Mouse (Mus musculus) right cerebral cortex, adult 18-20 months (tissue): ENCODE data around the gene Pdlim4.

ENCODE experiments used
- DNase-seq: peaks from one replicate; pipeline ENCODE4 v3.0.0; 2022; ENCODE audit warnings: mixed read lengths

The Pdlim4 gene

DNA sequence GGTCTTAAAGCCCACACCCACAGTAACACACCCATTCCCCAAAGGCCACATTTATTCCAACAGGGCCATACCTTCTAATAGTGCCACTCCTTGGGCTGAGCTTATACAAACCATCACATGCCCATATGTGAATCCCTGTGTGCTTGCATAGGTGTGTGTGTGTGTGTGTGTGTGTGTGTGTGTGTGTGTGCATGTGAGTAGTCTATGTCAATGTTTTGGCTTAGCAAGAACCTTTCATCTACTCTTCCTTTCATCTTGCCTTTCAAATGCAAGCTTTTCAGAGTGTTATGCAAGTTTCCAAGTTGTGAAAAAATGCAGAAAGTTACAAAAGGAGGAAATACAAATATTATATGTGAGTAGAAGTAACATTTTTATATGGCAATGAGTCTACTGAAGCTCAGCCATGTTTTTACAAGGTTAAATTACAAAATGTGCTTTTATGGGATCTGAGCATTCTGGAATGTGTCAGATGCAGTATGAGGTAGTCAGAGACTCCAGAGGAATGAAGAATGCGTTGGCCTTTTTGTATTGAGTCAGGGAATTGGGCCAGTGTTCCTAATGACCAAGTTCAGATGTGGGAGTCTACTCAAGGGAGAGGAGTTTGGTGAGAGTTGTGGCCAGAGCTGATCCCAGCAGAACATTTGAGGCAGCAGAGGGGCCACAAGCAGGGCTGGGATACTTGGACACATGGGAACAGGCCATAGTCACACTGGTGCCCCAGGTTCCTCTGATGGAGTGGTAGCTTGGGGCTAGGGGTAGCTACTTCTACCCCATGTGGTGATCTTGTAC lies 21.5 kb upstream of the Pdlim4 start:
- DNase-seq: no peak

DNA sequence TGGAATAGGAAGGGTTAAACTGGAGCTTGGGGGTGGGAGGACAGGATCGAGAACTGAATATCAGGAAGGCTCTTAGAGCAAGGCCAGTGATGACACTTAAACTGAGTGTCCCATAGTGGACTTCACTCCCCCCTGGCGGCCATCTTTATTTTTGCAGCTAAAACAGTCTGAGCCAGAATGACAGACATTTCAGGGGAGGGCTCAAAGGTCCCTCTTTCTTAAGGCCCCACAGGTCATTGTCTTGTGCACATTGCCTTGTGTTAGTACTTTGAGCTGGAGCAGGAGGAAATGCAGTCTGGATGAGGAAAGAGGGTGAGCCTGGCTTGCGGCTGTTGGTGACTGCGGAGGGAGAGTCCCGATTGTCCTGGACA lies 20.1 kb upstream of the Pdlim4 start:
- DNase-seq: peak; percentile 51

DNA sequence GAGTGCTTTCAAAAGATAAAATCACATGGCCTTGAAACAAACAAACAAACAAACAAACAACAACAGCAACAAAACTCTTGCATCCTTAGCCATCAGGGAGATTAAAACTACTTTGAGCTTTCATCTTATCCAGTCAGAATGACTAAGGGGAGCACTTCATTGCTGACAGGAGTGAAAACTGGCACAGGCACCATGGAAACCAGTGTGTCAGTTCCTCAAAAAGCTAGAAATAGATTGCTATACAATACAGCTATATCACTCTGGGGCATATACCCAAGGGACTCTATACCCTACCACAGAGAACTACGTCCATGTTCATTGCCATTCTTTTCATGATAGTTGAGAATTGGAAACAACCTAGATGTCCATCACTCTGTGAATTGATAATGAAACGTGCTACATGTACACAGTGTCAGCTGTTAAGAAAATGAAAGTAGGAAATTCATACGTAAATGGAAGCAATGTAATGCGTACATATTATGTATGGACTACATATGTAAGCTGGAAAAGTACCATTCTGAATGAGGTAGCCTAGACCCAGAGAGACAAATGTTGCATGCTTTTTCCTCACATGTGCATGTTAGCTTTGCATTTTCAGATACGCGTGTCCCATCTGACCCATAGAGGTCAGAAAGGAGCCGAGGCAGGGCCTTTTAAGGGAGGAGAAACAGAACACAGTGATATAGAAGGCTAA lies 19.6 kb upstream of the Pdlim4 start:
- no peak for DNase-seq

DNA sequence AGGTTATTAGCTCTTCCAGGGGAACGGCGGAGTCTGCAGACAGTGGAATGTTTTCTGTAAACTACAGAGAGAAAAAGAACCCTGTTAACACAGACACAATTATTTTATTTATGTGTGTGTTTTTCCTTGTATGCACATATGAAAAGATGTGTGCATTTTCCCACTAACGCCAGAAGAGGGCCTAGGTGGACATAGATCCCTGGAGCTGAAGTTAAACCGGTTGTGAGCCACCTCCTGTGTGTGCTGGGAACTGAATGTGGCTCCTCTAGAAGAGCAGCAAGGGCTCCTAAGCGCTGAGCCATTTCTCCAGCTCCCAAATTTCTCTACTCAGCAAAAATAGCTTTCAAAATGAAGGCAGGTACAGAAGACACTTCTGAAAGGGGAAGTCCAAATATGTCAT lies 17.0 kb upstream of the Pdlim4 start:
- DNase-seq: no peak

DNA sequence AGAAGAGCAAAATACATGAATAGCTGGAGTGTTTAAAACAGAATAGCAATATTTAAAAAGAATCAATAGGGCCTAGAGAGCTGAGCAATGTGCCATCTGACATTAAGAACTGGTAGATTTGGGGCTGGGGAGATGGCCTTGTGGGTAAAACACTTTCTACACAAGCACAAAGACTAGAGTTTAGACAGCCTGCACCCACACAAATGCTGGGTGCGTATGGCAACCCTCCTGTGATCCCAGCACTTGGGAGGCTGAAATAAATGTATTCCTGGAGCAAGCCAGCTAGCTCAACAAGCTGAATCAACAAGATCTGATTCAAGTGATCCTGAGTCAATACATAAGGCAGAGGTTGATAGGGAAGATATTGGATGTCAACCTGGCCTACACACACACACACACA lies 16.2 kb upstream of the Pdlim4 start:
- DNase-seq: no peak

DNA sequence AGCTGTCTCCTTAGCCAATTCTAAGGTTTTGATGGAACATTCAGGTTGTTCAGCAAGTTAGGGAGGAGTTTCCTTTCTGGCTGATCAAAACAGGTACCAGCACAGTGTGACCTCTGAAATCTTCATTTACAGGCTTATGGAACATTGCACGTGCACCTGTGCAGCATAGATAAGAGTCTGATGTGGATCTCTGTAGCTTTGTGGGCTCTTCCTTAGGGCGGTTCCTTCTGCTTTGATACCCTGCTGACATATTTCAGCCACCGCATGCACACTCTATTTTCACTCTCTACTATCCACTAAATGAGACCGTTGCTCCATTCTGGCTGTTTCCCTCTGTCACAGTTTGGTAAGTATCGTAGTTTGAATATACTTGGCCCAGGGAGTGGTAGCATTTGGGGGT lies 13.9 kb upstream of the Pdlim4 start:
- no peak for DNase-seq

GRCm38 (mm10) chr11:54080435-54080834 lies 11.6 kb upstream of the Pdlim4 start:
- DNase-seq: no peak

DNA sequence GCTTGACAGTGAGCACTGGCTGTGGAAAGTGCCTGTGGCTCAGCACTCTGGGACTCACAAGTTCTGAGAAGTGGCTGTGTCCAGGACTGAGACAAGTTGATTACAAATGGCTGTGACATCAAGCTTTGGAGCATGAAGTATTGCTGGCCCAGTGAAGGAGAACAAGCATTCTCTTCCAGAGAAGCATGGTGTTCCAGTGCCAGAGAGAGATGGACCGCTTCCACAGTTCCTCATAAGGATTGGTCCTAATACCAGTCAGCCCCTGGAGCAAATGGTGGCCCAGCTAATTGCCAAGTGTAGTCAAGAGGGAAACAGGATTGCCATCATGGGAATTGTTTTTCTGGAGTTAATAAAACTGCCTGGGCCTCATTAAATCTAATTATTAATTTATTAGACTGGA lies 7.3 kb upstream of the Pdlim4 start:
- no peak for DNase-seq

DNA sequence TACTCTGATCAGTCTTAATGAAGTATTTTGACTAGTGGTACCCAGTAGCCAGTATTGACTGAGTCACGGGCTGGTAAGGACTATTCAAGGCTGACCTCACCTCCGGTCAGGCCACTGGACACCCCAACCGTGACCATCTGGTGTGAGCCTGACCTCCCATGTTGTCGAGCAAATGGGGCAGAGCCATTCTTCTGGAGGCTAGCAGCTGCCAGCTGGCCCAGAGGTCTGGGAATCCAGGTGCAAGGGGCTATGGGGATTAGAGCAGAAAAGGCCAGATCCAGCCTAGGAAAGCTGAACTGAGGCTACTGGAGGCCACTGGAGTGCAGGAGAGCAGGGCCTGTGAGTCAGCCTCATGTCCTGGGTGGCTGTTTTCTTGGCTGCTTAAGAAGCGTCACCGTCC lies 6.5 kb upstream of the Pdlim4 start:
- no peak for DNase-seq

DNA sequence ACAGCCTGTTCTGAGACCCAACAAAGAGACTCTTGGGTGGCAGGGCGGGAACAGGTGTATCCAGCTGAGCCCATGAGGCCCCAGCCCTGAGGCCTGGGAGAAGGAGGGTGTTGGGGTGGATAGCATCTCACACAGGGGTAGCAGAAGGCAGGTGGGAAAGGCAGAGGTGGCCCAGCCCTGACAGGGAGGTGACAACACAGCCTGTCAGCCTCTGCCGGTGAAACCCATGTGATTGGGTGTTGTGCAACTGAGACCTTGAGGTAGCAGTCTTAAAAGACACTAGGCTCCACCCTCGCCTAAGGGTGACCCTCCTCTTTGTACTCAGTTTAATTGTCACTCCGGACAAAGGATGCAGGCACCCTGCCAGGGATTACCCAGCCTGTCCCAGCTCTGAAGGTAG lies 4.5 kb upstream of the Pdlim4 start:
- no peak for DNase-seq

GRCm38 (mm10) chr11:54071726-54072445 lies 3.1 kb upstream of the Pdlim4 start:
- DNase-seq: no peak

DNA sequence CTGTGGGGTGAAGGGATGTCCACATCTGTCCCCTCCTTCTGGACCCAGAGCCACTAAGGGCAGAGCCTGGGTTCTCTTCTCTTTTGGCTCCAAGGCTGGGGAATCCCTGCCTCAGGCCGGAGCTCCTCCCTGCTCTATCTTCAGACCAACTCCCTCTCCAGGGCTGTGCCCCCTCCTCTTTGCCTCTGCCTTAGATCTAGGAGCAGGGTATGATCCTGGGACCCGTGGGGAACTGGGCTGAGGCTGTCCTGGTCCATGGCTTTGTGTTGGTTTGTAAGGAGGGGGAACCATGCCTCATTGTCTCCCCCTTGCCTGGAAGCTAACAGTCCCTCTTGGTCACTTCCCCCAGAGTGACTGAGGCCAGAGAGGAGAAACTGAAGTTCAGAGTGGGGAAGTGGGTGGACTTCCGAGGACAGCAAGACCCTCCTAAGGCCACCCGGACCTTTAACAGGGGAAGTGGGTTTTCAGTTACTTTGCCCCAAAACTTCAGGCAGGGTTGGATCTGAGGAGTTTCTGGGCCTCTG lies 756 bp downstream of the Pdlim4 start:
- DNase-seq: no peak

GRCm38 (mm10) chr11:54067318-54067995 lies 1.4 kb downstream of the Pdlim4 start:
- no peak for DNase-seq

DNA sequence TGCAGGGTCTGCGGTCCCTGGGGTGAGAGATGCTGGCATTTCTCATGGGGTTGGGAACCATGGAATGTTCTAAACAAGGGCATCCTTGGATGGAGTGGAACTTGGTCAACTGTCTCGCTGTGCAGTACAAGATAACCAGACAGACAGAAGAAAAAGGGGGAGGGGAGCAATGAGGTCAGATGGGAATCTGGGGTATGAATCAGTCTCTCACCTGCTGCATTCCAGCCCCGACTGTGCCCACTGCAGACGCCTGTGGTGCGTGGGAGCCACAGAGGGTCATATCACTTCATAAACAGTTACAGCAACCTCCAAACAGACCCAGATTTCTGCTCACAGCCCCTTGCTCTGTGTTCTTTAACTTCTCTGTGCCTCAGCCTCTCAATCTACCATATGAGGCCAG lies 2.4 kb downstream of the Pdlim4 start:
- DNase-seq: no peak

DNA sequence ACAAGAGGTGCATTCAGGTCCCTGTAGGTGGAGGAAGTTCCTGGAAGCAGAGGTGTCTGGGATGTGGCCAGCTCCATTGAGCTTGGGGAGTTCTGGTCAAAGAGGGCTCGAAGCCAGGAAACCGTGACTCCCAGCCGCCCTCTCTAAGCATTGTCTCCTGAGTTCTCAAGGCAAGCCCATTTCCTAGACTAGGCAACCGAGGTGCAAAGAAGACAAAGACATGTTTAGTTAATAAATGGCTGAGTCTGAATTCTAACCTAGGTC lies 3.0 kb downstream of the Pdlim4 start:
- no peak for DNase-seq

GRCm38 (mm10) chr11:54065106-54065914 lies 3.5 kb downstream of the Pdlim4 start:
- no peak for DNase-seq

- DNase-seq: no peak
These were observed 4.3 kb downstream of the Pdlim4 start for GRCm38 (mm10) chr11:54064412-54064978.

- DNase-seq: no peak
These were observed 5.4 kb downstream of the Pdlim4 start for GRCm38 (mm10) chr11:54063472-54063775.

DNA sequence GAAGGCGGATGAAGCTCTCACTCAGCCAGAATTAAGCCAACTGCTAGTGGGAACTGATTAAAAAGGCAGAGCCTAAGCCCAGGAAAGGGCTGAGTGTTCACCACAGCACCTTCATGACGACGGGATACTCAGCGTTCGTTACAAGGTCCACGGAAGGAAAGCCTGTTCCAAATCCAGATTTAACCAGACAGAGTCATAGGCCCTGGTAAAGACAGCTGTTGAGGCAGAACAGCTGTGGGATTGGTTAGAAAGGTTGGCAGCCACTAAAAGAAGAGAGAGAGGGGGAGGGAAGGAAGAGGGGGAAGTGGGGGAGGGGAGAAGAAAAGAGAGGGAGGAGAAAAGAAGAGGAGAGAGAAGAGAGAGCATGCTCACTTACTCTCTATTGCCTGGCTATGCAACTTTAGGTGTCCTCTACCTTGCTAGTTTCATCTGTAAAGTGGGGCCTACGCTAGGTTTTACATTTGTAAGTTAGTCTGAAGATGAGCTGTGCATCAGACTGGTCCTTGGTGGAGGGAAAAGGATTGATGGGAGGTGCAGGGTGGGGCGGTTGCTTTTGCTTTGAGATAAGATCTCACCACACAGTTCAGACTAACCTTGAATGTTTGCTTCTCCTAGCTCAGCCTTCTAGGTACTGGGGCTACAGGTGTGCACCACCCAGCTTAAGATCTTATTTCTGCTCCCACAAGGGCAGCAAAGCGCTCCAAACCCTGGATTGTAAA lies 5.9 kb downstream of the Pdlim4 start:
- DNase-seq: no peak

GRCm38 (mm10) chr11:54062086-54062752 lies 6.6 kb downstream of the Pdlim4 start:
- DNase-seq: no peak

GRCm38 (mm10) chr11:54060316-54060715 lies 8.5 kb downstream of the Pdlim4 start:
- DNase-seq: no peak
